Mouse (Mus musculus): ENCODE measurements at regions not wholly inside any gene's neighbourhood (a gene's known extent, or its start where the extent isn't known, plus 50 kb on each side); places are given as distances from the start of the nearest gene placed in this dataset.

GRCm38 (mm10) chr1:76873207-76873606 lies 641.7 kb downstream of the Epha4 start:
- TF ChIP-seq CTCF (IDR thresholded peaks at IDR 0.05; ENCODE audit: insufficient read depth, low read depth, low read length) (no peak), POLR2A (IDR thresholded peaks at IDR 0.05; ENCODE audit: insufficient read depth, low read depth, low read length) (no peak)

All from olfactory bulb, adult 2 months (tissue).